Mouse (Mus musculus): ENCODE results near the gene Ahcy.

DNA sequence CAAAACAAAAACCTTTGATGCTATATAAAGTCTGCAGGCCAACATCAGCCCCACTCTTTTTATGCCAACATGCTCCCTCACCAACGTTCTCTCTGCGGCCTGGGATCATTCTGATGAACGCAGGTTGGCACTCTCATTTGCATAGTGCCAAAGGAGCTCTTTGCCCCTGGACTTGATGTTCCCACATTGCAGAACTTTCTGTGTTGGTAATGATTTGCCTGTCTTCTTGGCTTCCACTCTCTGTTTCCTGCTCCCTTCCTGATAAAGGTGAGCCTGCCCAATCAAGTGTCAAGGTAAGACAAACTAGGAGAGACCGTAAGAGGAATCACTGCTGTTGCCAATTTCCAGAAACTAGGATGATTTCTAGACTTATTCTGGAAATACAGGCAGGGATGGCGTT lies 10.2 kb upstream of the Ahcy start:
- TF ChIP-seq CTCF (conservative IDR thresholded peaks at IDR 0.05 in 1 of 2, IDR thresholded peaks at IDR 0.05 in 1 of 2; ENCODE audit: low read depth in 2 of 2, low read length in 2 of 2) (no peak), MAX (IDR thresholded peaks at IDR 0.05; ENCODE audit: low read length) (no peak), ETS1 (conservative IDR thresholded peaks at IDR 0.05; ENCODE audit: low read depth, low read length) (no peak), POLR2A (IDR thresholded peaks at IDR 0.05; ENCODE audit: low read depth, low read length) (no peak), ZMIZ1 (IDR thresholded peaks at IDR 0.05; ENCODE audit: low read depth, low read length) (no peak), MYC (IDR thresholded peaks at IDR 0.05; ENCODE audit: low read depth, low read length) (no peak), POLR2AphosphoS2 (IDR thresholded peaks at IDR 0.05; ENCODE audit: low read depth, low read length) (no peak), EP300 (IDR thresholded peaks at IDR 0.05; ENCODE audit: low read length) (no peak), JUND (conservative IDR thresholded peaks at IDR 0.05; ENCODE audit: low read depth, low read length) (no peak), CHD2 (IDR thresholded peaks at IDR 0.05; ENCODE audit: low read length) (no peak), TCF12 (IDR thresholded peaks at IDR 0.05; ENCODE audit: low read depth, low read length) (no peak)

Measured in CH12.LX (cell line).